Mouse (Mus musculus): ENCODE measurements around the gene Nkx2-5.

GRCm38 (mm10) chr17:26791580-26791979 lies 53.2 kb downstream of the Nkx2-5 start:
- TF ChIP-seq CTCF (IDR thresholded peaks at IDR 0.05; ENCODE audit: borderline replicate concordance, extremely low read depth, insufficient read depth, insufficient read length), result no peak
- TF ChIP-seq POLR2A (IDR thresholded peaks at IDR 0.05; ENCODE audit: borderline replicate concordance, extremely low read depth, insufficient read depth, insufficient read length, poor library complexity, severe bottlenecking), result no peak
